Mouse (Mus musculus) brown adipose tissue, adult 24 weeks (tissue): Measurements from ENCODE around the gene Oprd1. TPM values are rescaled to one million over a fixed set of nuclear protein-coding genes. Genes with fewer than 3 reads are reported as not detected.

ENCODE experiments used
- H3K27ac ChIP-seq: fragments of 200-500 bp; replicated peaks from 2 replicates; pipeline ENCODE4 v1.5.1; 2012; ENCODE audit warnings: low read depth, mild to moderate bottlenecking, low read length
- H3K4me1 ChIP-seq: fragments of 200-500 bp; 2 replicates; pipeline ENCODE4 v1.6.1; 2012; ENCODE audit warnings: low read length, mixed read lengths; ENCODE audit not compliant: control insufficient read depth, insufficient read depth, insufficient read length
- H3K4me3 ChIP-seq: fragments of 200-500 bp; 2 replicates; pipeline ENCODE4 v1.5.1; 2012; ENCODE audit warnings: low read depth, mild to moderate bottlenecking, low read length, moderate library complexity; ENCODE audit not compliant: insufficient read depth
- polyA plus RNA-seq: library from polyadenylated mRNA; stranded (reverse); fragments of >200 nt; gene quantifications from 2 replicates; pipeline ENCODE4 v1.2.4, GENCODE M21; 2012; ENCODE audit not compliant: missing spikeins, insufficient read depth, insufficient read length

The Oprd1 gene
- polyA plus RNA-seq, 1 experiment = not detected

- peaks cover 5% of the 10 kb centered on the region for H3K4me1 ChIP-seq
- no peak overlapping the region for H3K4me3 ChIP-seq
- H3K27ac ChIP-seq = no peak overlapping the region
Measured at GRCm38 (mm10) chr4:132154877-132155670, 10.8 kb upstream of the Oprd1 start.

GRCm38 (mm10) chr4:132151673-132152072 is 7.4 kb upstream of the Oprd1 start:
- H3K4me3 ChIP-seq = no peak overlapping the region
- peaks cover 1% of the 10 kb centered on the region for H3K4me1 ChIP-seq
- no peak overlapping the region for H3K27ac ChIP-seq

DNA sequence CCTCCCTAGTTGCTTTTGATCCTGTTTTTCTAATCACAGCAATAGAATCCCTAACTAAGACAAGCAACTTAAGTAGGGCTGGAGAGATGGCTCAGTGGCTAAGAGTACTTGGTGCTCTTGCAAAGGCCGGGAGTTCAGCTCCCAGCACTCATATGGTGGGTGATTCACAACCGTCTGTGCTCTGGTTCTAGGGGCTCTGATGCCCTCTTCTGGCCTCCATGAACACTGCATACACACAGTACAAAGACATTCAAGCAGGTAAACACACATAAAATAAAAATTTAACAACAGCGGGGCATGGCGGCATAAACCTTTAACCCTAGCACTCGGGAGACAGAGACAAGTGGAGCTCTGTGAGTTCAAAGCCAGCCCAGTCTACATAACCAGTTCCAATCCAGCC is 1.9 kb upstream of the Oprd1 start:
- Histone ChIP-seq H3K4me3 (no peak overlapping the region), H3K27ac (no peak overlapping the region), H3K4me1 (no peaks in the 10 kb centered on the region)

DNA sequence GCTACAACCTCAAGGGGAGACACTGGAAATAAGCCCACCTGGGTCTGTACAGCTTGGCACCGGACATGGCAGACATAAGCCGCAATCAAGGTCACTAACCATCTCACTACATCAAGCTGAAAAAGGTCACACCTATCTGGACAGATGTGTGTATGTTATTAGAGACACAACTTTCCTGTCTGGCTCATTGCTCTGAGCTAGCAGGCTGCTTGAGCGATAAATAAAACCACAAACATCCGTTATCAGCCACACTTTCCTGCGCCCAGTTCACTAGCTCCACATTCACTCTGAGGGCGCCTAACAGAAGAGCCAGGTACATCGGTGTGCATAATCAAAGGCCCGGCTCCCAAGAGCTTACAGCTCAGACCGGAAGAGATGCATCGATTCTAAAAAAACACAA is 806 bp upstream of the Oprd1 start:
- Histone ChIP-seq H3K4me3 (no peak overlapping the region), H3K27ac (no peak overlapping the region), H3K4me1 (no peaks in the 10 kb centered on the region)

DNA sequence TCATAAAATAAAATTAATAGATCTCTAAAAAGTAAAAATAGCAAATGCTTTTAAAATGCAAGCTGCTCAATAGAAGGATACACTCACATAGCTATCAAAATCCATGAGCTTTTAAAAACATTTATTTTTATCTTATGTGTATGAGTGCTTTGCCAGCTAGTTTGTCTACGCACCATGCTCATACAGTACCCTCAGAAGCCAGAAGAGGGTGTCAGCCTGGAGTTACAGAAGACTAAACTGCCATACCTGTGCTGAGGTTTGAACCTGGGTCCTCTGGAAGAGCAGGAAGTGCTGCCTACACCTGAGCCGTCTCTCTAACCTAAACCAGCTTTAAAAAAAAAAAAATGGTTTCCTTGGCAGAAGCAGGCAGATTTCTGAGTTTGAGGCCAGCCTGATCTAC is 5.6 kb downstream of the Oprd1 start:
- H3K4me3 ChIP-seq = no peak overlapping the region
- H3K27ac ChIP-seq = no peak overlapping the region
- H3K4me1 ChIP-seq = no peaks in the 10 kb centered on the region

GRCm38 (mm10) chr4:132137013-132137412 is 7.3 kb downstream of the Oprd1 start:
- Histone ChIP-seq H3K27ac (no peak overlapping the region), H3K4me3 (no peak overlapping the region), H3K4me1 (no peaks in the 10 kb centered on the region)

DNA sequence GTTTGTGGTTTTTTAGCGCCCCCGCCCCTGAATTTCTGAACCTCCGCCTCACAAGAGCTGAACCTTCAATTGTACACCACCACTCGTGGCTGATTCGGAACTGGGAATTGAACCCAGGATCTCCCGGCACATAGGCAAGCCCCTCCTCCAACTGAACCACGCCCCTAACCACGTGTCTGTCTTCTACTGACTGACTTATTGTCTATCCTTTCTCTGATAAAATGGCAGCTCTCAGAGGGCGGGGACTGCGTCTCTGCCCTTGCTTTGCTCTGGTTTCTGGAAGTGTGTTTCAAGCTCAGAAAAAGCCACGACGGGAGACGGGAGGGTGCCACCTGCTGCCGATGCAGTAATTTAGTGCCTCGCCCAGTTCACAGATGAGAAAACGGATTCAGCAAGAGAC is 10.4 kb downstream of the Oprd1 start:
- H3K27ac ChIP-seq = no peak overlapping the region

DNA sequence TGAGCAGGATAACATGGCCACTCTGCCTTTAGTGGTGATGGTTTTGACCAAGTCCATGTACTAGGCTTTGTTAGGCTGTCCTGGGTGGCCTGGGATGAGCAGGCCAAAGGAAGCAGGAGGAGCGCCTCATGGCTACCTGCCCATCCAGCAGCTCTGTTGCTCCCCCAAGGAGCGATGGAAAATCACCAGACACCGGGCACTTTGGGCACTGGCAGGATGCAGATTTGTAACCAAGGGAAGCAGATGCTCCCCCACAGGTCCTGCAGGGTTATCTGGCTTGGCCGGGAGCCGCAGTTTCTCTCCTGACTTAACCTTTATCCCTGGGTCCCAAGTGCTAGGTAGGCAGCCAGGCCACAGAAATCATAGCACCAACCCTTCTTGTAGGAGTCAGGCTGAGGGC is 10.9 kb downstream of the Oprd1 start:
- Histone ChIP-seq H3K4me1 (no peaks in the 10 kb centered on the region), H3K4me3 (no peak overlapping the region), H3K27ac (no peak overlapping the region)

More for the DNA sequence above, 10.4 kb downstream of the Oprd1 start:
- no peak overlapping the region for H3K4me3 ChIP-seq
- H3K4me1 ChIP-seq = no peaks in the 10 kb centered on the region

DNA sequence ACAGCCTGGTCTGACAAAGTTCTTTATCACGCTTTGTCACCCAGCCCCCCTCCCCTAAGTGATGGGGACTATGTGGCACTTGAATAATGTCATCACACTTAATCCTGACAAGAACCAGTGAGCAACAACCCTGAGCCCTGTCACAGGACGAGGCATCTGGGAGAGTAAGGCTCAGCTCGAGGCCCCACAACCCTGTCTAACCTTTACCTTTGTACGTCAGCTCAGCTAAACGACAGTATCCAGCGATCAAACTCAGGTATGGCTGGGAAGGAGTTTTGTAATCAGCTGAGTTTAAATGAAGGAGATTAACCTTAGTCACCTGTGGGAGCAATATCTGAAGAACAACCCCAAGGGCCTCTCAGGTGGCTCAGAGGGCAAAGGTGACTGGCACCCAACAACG is 12.0 kb downstream of the Oprd1 start:
- Histone ChIP-seq H3K27ac (no peak overlapping the region), H3K4me3 (no peak overlapping the region), H3K4me1 (no peaks in the 10 kb centered on the region)

GRCm38 (mm10) chr4:132131790-132132189 is 12.5 kb downstream of the Oprd1 start:
- H3K4me1 ChIP-seq = no peaks in the 10 kb centered on the region
- no peak overlapping the region for H3K27ac ChIP-seq
- H3K4me3 ChIP-seq = no peak overlapping the region

DNA sequence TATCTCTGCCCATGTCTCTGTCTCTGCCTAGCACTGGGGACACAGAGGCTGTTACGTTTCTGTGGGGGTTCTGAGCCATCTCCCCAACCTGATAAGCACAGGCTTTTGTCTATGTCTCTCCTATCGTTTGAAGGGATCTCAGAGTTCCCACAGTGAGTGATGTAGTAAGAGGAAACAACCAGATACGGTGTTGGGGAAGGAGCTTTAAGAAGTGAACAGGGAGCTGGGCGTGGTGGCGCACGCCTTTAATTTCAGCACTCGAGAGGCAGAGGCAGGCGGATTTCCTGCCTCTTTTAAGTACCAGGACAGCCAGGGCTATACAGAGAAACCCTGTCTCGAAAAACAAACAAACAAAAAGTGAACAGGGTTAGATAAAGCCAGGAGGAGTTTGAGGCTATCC is 13.2 kb downstream of the Oprd1 start:
- Histone ChIP-seq H3K4me3 (no peak overlapping the region), H3K27ac (no peak overlapping the region), H3K4me1 (no peaks in the 10 kb centered on the region)

DNA sequence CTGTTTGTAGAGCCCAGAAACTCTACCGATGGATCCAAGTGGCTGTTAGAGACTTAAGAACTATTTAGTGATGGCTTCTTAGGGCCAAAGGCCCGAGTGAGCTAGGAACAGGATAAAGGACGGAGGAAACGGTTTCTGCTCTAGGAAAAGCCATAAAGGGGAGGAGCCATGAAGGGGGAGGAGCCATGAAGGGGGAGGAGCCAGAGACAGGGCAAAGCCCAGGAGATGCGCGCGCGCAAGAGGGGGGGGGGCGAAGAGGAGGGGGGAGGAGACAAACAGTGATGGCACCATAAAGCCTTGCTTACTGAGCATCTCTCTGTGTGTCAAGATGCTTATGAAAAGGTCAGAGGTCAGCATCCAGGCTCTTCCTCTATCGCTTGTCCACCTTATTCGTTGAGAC is 13.6 kb downstream of the Oprd1 start:
- H3K27ac ChIP-seq = no peak overlapping the region
- H3K4me3 ChIP-seq = no peak overlapping the region
- H3K4me1 ChIP-seq = no peaks in the 10 kb centered on the region

GRCm38 (mm10) chr4:132130134-132130533 is 14.2 kb downstream of the Oprd1 start:
- Histone ChIP-seq H3K4me1 (no peaks in the 10 kb centered on the region), H3K4me3 (no peak overlapping the region), H3K27ac (no peak overlapping the region)

DNA sequence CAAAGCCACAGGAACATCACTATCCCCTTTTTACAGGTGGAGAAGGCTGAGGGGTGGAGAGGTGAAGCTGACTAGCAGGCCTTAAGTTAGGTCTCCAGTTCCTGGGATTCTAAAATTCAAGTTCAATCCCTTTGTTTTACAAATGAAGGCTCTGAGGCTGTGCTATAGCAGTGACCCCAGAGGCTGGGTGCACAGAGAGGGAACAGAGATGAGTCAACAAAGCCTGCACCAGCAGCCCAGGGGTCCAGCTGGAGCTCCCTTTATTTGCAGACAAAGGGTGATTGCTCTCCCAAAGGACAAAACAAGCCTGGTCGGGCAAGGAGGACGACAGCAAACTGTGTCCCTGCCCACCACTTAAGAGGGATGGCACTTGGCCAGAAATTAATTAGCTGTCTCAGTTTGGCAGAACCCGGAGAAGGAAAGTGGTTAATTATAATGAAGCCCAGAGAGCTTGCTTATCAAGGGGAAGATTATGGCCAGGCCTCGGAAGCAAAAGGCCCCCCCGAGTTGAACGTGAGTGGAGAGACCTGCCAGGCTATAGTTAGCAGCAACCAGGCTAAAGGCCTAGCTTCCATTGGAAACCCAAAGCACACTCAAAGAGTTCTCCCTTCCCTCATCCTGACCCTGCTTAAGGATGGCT is 15.2 kb downstream of the Oprd1 start:
- Histone ChIP-seq H3K4me1 (no peaks in the 10 kb centered on the region), H3K4me3 (no peak overlapping the region), H3K27ac (no peak overlapping the region)

DNA sequence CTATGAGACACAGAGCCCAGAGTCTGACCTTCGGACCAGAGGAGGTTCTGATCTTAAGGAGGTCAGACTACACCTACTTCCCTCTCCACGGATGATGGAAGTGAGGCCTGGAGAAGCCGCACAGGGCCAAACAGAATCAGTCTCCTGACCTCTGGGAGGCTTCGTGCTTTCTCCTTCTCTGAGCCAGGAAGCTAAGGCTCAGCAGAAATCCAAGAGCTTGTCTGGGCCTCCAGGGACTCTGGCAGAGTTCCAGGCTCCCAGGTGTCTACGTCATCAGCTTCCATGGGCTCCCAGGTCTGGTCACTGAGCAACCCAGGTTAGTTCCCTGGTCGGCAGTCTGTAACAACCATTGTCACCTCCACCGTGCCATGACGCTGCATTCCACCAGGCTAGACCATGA is 17.2 kb downstream of the Oprd1 start:
- Histone ChIP-seq H3K4me1 (no peaks in the 10 kb centered on the region), H3K27ac (no peak overlapping the region), H3K4me3 (no peak overlapping the region)

- no peak overlapping the region for H3K4me3 ChIP-seq
- no peak overlapping the region for H3K27ac ChIP-seq
Measured at GRCm38 (mm10) chr4:132123166-132123565, 21.1 kb downstream of the Oprd1 start.

More at GRCm38 (mm10) chr4:132123166-132123565, 21.1 kb downstream of the Oprd1 start:
- H3K4me1 ChIP-seq = no peaks in the 10 kb centered on the region
